Mouse (Mus musculus): ENCODE measurements around the gene Sh3bp1. TPM values are rescaled to one million over a fixed set of nuclear protein-coding genes. Genes with fewer than 3 reads are reported as not detected.

The Sh3bp1 gene
- polyA plus RNA-seq, 1 experiment from 2014 or later: 51.2 TPM

GRCm38 (mm10) chr15:78946232-78946631 is 46.7 kb downstream of the Sh3bp1 start:
- H3K27me3 ChIP-seq (ENCODE audit: low read depth, poor library complexity, severe bottlenecking): no peaks in the 10 kb centered on the region
- H3K9me3 ChIP-seq (replicated peaks): no peaks in the 10 kb centered on the region
- no peak overlapping the region for H3K4me3 ChIP-seq
- no peak overlapping the region for H3K27ac ChIP-seq
- peaks cover 30% of the 10 kb centered on the region for H3K4me1 ChIP-seq
- H3K36me3 ChIP-seq: peaks cover 30% of the 10 kb centered on the region
- WGBS: 95% methylated on average over 7 of the region's 7 CpGs
- DNase-seq (ENCODE audit: low spot score): no peak

- WGBS: under 1% methylated on average over 24 of the region's 24 CpGs
- H3K4me1 ChIP-seq: peaks cover 27% of the 10 kb centered on the region
- H3K36me3 ChIP-seq: peaks cover 35% of the 10 kb centered on the region
- peak within 1 kb of the TSS; percentile 88 for H3K27ac ChIP-seq
- no peaks in the 10 kb centered on the region for H3K27me3 ChIP-seq (ENCODE audit: low read depth, poor library complexity, severe bottlenecking)
- peak; percentile 88 for DNase-seq (ENCODE audit: low spot score)
- no peaks in the 10 kb centered on the region for H3K9me3 ChIP-seq (replicated peaks)
- H3K4me3 ChIP-seq: peak within 1 kb of the TSS; percentile 65
Measured at GRCm38 (mm10) chr15:78947657-78948056, 48.1 kb downstream of the Sh3bp1 start, which contains the start of gene Triobp. Gene Triobp, plus strand, starts transcription at chr15:78947724.

- 6% methylated on average over 11 of the region's 11 CpGs for WGBS
- Histone ChIP-seq H3K4me1 (peaks cover 21% of the 10 kb centered on the region), H3K4me3 (peak overlapping the region; percentile 65), H3K27me3 (ENCODE audit: low read depth, poor library complexity, severe bottlenecking) (no peaks in the 10 kb centered on the region), H3K9me3 (replicated peaks) (no peaks in the 10 kb centered on the region), H3K36me3 (peaks cover 41% of the 10 kb centered on the region), H3K27ac (peak overlapping the region; percentile 88)
- peak; percentile 47 for DNase-seq (ENCODE audit: low spot score)
Measured at GRCm38 (mm10) chr15:78948152-78948725, 48.7 kb downstream of the Sh3bp1 start.

GRCm38 (mm10) chr15:78948883-78949282 is 49.3 kb downstream of the Sh3bp1 start:
- Histone ChIP-seq H3K9me3 (replicated peaks) (no peaks in the 10 kb centered on the region), H3K4me3 (peak overlapping the region; percentile 65), H3K27ac (peak overlapping the region; percentile 88; the same call in 1 of the 2 replicates), H3K27me3 (ENCODE audit: low read depth, poor library complexity, severe bottlenecking) (no peaks in the 10 kb centered on the region), H3K4me1 (peaks cover 20% of the 10 kb centered on the region), H3K36me3 (peaks cover 48% of the 10 kb centered on the region)
- no peak for DNase-seq (ENCODE audit: low spot score)
- WGBS: 97% methylated on average over 3 of the region's 3 CpGs

- no peak overlapping the region for H3K27ac ChIP-seq
- H3K9me3 ChIP-seq (replicated peaks): no peaks in the 10 kb centered on the region
- DNase-seq (ENCODE audit: low spot score): no peak
- H3K4me3 ChIP-seq: no peak overlapping the region
- WGBS: 75% methylated on average over 3 of the region's 3 CpGs
- peaks cover 89% of the 10 kb centered on the region for H3K36me3 ChIP-seq
- no peaks in the 10 kb centered on the region for H3K27me3 ChIP-seq (ENCODE audit: low read depth, poor library complexity, severe bottlenecking)
- H3K4me1 ChIP-seq: peaks cover 14% of the 10 kb centered on the region
Measured at GRCm38 (mm10) chr15:78955663-78956062, 56.1 kb downstream of the Sh3bp1 start.

- Histone ChIP-seq H3K27me3 (ENCODE audit: low read depth, poor library complexity, severe bottlenecking) (no peaks in the 10 kb centered on the region), H3K4me3 (no peak overlapping the region), H3K9me3 (replicated peaks) (no peaks in the 10 kb centered on the region), H3K4me1 (peaks cover 14% of the 10 kb centered on the region), H3K36me3 (peaks cover 89% of the 10 kb centered on the region), H3K27ac (peak overlapping the region; percentile 67; the same call in 1 of the 2 replicates)
- WGBS: 64% methylated on average over 4 of the region's 4 CpGs
- DNase-seq (ENCODE audit: low spot score): no peak
Measured at GRCm38 (mm10) chr15:78956351-78956750, 56.8 kb downstream of the Sh3bp1 start.

GRCm38 (mm10) chr15:78957021-78957420 is 57.5 kb downstream of the Sh3bp1 start:
- WGBS: 46% methylated on average over 15 of the region's 15 CpGs

GRCm38 (mm10) chr15:78959537-78959936 is 60.0 kb downstream of the Sh3bp1 start:
- no peaks in the 10 kb centered on the region for H3K27me3 ChIP-seq (ENCODE audit: low read depth, poor library complexity, severe bottlenecking)
- 88% methylated on average over 11 of the region's 11 CpGs for WGBS
- peaks cover 83% of the 10 kb centered on the region for H3K36me3 ChIP-seq
- H3K9me3 ChIP-seq (replicated peaks): no peaks in the 10 kb centered on the region
- H3K27ac ChIP-seq: no peak overlapping the region
- H3K4me3 ChIP-seq: no peak overlapping the region
- H3K4me1 ChIP-seq: peaks cover 19% of the 10 kb centered on the region
- DNase-seq (ENCODE audit: low spot score): no peak

More at GRCm38 (mm10) chr15:78957021-78957420, 57.5 kb downstream of the Sh3bp1 start:
- H3K9me3 ChIP-seq (replicated peaks): no peaks in the 10 kb centered on the region
- DNase-seq (ENCODE audit: low spot score): peak; percentile 41
- H3K27me3 ChIP-seq (ENCODE audit: low read depth, poor library complexity, severe bottlenecking): no peaks in the 10 kb centered on the region
- H3K36me3 ChIP-seq: peaks cover 89% of the 10 kb centered on the region
- peak overlapping the region; percentile 67 for H3K27ac ChIP-seq
- peaks cover 14% of the 10 kb centered on the region for H3K4me1 ChIP-seq
- H3K4me3 ChIP-seq: no peak overlapping the region; the same call in 1 of the 2 replicates

- peaks cover 19% of the 10 kb centered on the region for H3K4me1 ChIP-seq
- no peak overlapping the region for H3K4me3 ChIP-seq
- DNase-seq (ENCODE audit: low spot score): no peak
- 74% methylated on average over 4 of the region's 4 CpGs for WGBS
- peaks cover 83% of the 10 kb centered on the region for H3K36me3 ChIP-seq
- no peaks in the 10 kb centered on the region for H3K27me3 ChIP-seq (ENCODE audit: low read depth, poor library complexity, severe bottlenecking)
- no peak overlapping the region for H3K27ac ChIP-seq
- no peaks in the 10 kb centered on the region for H3K9me3 ChIP-seq (replicated peaks)
Measured at GRCm38 (mm10) chr15:78960088-78960487, 60.5 kb downstream of the Sh3bp1 start.

Small RNA genes lying within 50 kb of the gene (microRNA-seq; reads per million reads assigned to microRNA genes)
- not detected for gene Mir6955

Other genes starting within 250 kb of the Sh3bp1 start
- not detected in 2 replicates for gene Elfn2, start 181.0 kb upstream of the Sh3bp1 start, polyA plus RNA-seq (2016; fragmentation: Nextera tagmentation; extraction: Ambion mirVana)
- gene Mfng, start 126.3 kb upstream of the Sh3bp1 start, polyA plus RNA-seq (2016; fragmentation: Nextera tagmentation; extraction: Ambion mirVana): 11.1 and 13.1 TPM in 2 replicates
- gene Card10, start 96.7 kb upstream of the Sh3bp1 start, polyA plus RNA-seq (2016; fragmentation: Nextera tagmentation; extraction: Ambion mirVana): 4.7 and 5.3 TPM in 2 replicates
- gene Cdc42ep1, start 57.1 kb upstream of the Sh3bp1 start, polyA plus RNA-seq (2016; fragmentation: Nextera tagmentation; extraction: Ambion mirVana): 18.8 and 22.0 TPM in 2 replicates
- not detected in 2 replicates for gene Lgals2, start 44.2 kb upstream of the Sh3bp1 start, polyA plus RNA-seq (2016; fragmentation: Nextera tagmentation; extraction: Ambion mirVana)
- gene Gga1, start 22.6 kb upstream of the Sh3bp1 start, polyA plus RNA-seq (2016; fragmentation: Nextera tagmentation; extraction: Ambion mirVana): 49.9 and 56.5 TPM in 2 replicates
- gene Gm49510, start 101 bp upstream of the Sh3bp1 start, polyA plus RNA-seq (2016; fragmentation: Nextera tagmentation; extraction: Ambion mirVana): 0.13 and 0.51 TPM in 2 replicates
- gene Pdxp, start 14.2 kb downstream of the Sh3bp1 start, polyA plus RNA-seq (2016; fragmentation: Nextera tagmentation; extraction: Ambion mirVana): 37.1 and 40.8 TPM in 2 replicates
- 292 and 458 TPM in 2 replicates for gene Lgals1, start 27.0 kb downstream of the Sh3bp1 start, polyA plus RNA-seq (2016; fragmentation: Nextera tagmentation; extraction: Ambion mirVana)
- gene Nol12, start 35.2 kb downstream of the Sh3bp1 start, polyA plus RNA-seq (2016; fragmentation: Nextera tagmentation; extraction: Ambion mirVana): 70.6 and 84.9 TPM in 2 replicates
- 47.9 and 54.6 TPM in 2 replicates for gene Triobp, start 48.0 kb downstream of the Sh3bp1 start, polyA plus RNA-seq (2016; fragmentation: Nextera tagmentation; extraction: Ambion mirVana)
- gene H1f0, start 128.7 kb downstream of the Sh3bp1 start, polyA plus RNA-seq (2016; fragmentation: Nextera tagmentation; extraction: Ambion mirVana): 330 and 448 TPM in 2 replicates
- 0.13 TPM in 1 of 2 replicates, not detected in the other for gene Galr3, start 142.1 kb downstream of the Sh3bp1 start, polyA plus RNA-seq (2016; fragmentation: Nextera tagmentation; extraction: Ambion mirVana)
- gene Ankrd54, start 163.1 kb downstream of the Sh3bp1 start, polyA plus RNA-seq (2016; fragmentation: Nextera tagmentation; extraction: Ambion mirVana): 73.8 and 77.9 TPM in 2 replicates
- gene Eif3l, start 175.4 kb downstream of the Sh3bp1 start, polyA plus RNA-seq (2016; fragmentation: Nextera tagmentation; extraction: Ambion mirVana): 278 and 295 TPM in 2 replicates
- 6.8 and 9.7 TPM in 2 replicates for gene Micall1, start 209.1 kb downstream of the Sh3bp1 start, polyA plus RNA-seq (2016; fragmentation: Nextera tagmentation; extraction: Ambion mirVana)
- 351 and 426 TPM in 2 replicates for gene Polr2f, start 241.2 kb downstream of the Sh3bp1 start, polyA plus RNA-seq (2016; fragmentation: Nextera tagmentation; extraction: Ambion mirVana)
- gene 1700088E04Rik, start 241.5 kb downstream of the Sh3bp1 start, polyA plus RNA-seq (2016; fragmentation: Nextera tagmentation; extraction: Ambion mirVana): 5.2 and 5.7 TPM in 2 replicates